Mouse (Mus musculus) hindbrain, embryonic 16.5 days (tissue): Measurements from ENCODE around the gene Dgki. TPM values are rescaled to one million over a fixed set of nuclear protein-coding genes. Genes with fewer than 3 reads are reported as not detected.

Experiments
- ATAC-seq: fragments of 200-750 bp; cut with Nextera tagmentation; 2 replicates; pipeline ENCODE4 v1.8.0; 2017; ENCODE audit warnings: moderate TSS enrichment, moderate library complexity
- H3K27ac ChIP-seq: fragments of 300-500 bp; sonication (generic); 2 replicates; pipeline ENCODE4 v1.5.1; 2014; ENCODE audit warnings: low read depth, mild to moderate bottlenecking, control low read depth, low read length, moderate library complexity
- H3K27me3 ChIP-seq: fragments of 300-500 bp; sonication (generic); replicated peaks from 2 replicates; pipeline ENCODE4 v1.6.1; 2014; ENCODE audit warnings: low read length; ENCODE audit not compliant: control insufficient read depth, insufficient read depth
- H3K36me3 ChIP-seq: fragments of 300-500 bp; sonication (generic); 2 replicates; pipeline ENCODE4 v1.6.1; 2014; ENCODE audit warnings: mild to moderate bottlenecking, low read length, moderate library complexity, mixed read lengths; ENCODE audit not compliant: control insufficient read depth, insufficient read depth
- H3K4me1 ChIP-seq: fragments of 300-500 bp; sonication (generic); 2 replicates; pipeline ENCODE4 v1.6.1; 2014; ENCODE audit warnings: low read depth, low read length; ENCODE audit not compliant: control insufficient read depth, insufficient read depth
- H3K4me2 ChIP-seq: fragments of 300-500 bp; sonication (generic); 2 replicates; pipeline ENCODE4 v1.6.1; 2014; ENCODE audit warnings: mild to moderate bottlenecking, low read length, control low read depth, moderate library complexity
- H3K4me3 ChIP-seq: fragments of 300-500 bp; sonication (generic); 2 replicates; pipeline ENCODE4 v1.5.1; 2014; ENCODE audit warnings: mild to moderate bottlenecking, low read length, control low read depth, moderate library complexity
- H3K9ac ChIP-seq: fragments of 300-500 bp; sonication (generic); 2 replicates; pipeline ENCODE4 v1.6.1; 2014; ENCODE audit warnings: low read depth, mild to moderate bottlenecking, control low read depth, low read length, moderate library complexity
- H3K9me3 ChIP-seq: fragments of 300-500 bp; sonication (generic); 2 replicates; pipeline ENCODE4 v1.6.1; 2014; ENCODE audit warnings: mild to moderate bottlenecking, low read length, moderate library complexity; ENCODE audit not compliant: control insufficient read depth
- WGBS: fragments of 180-500 bp; shearing (Covaris S2); extraction: QIAGEN DNeasy Blood & Tissue Kit; methylation state at CpG from one replicate; pipeline ENCODE4 v1.1.7; 2014; 5-methylcytosine and 5-hydroxymethylcytosine counted together
- polyA plus RNA-seq: library from polyadenylated mRNA; unstranded; fragments of >200 nt; fragmentation: Nextera tagmentation; extraction: Ambion mirVana; gene quantifications from 2 replicates; pipeline ENCODE4 v1.2.1, GENCODE M21; 2015

Dgki gene
- polyA plus RNA-seq, 1 experiment from 2014 or later: 6.0 TPM

DNA sequence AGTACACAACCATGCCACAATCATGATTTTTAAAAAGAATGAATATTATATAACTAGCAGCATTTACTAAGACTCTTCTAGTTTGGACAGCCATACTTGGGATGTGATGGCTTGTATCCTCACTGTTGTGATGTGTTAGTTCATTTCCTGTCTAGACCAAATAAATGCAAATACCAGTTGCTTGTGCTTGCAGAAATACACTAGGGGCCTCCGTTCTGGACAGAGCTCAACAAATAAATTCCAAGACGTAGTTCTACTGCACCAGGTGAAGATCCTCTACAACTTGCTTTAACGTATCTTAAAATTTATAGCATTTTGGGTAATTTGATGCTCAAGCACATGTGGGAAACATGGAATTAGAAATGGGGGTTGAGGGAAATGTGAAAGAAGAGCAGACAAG, 239.9 kb downstream of the Dgki start:
- Histone ChIP-seq H3K36me3 (no peaks in the 10 kb centered on the region), H3K27ac (no peak overlapping the region), H3K9me3 (no peaks in the 10 kb centered on the region), H3K4me2 (no peak overlapping the region), H3K9ac (no peak overlapping the region), H3K27me3 (no peaks in the 10 kb centered on the region), H3K4me3 (no peak overlapping the region), H3K4me1 (no peaks in the 10 kb centered on the region)
- ATAC-seq: no peak
- WGBS: 90% methylated on average over 3 of the region's 3 CpGs

DNA sequence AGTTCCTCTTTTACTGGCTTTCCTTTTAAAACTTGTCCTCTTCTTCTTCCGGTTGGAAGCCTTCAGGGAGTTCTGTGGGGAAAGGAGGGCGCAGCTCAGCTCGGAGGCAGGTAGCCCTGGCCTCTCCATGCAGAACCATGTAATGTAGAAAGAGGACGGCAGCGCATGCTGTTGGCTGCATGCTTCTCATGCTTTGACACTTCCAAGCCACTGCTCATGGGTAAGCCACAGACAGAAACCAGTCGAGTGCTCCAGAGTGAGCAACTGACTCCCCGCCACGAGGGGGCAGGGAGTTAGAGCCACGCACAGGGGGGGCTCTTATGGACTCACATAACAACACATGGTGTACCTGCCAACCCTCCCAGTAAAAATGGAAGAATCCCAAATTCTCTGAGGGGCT, 242.0 kb downstream of the Dgki start:
- 90% methylated on average over 9 of the region's 9 CpGs for WGBS
- no peak for ATAC-seq

DNA sequence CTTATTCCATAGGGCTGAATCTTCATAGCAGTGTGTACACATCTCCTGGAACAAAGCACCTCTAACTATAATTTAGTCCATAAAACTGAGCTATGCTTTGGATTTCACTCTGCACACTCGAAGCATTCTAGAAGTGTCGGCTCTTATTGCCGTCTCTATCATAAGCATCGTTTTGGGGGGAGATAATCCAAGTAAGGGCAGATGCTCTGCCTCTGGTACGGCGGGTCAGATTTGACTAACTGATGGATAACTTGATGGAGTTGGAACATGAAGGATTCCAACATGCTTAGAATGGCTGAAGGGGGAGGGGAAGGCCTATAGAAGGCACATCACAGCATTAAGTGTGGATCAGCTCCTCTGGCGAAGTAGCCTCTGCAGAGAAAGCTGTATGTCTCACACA, 242.4 kb downstream of the Dgki start:
- H3K9ac ChIP-seq: no peak overlapping the region
- no peak overlapping the region for H3K4me2 ChIP-seq
- no peaks in the 10 kb centered on the region; the same call in 1 of the 2 replicates for H3K4me1 ChIP-seq
- no peaks in the 10 kb centered on the region for H3K36me3 ChIP-seq
- H3K9me3 ChIP-seq: no peaks in the 10 kb centered on the region
- H3K4me3 ChIP-seq: no peak overlapping the region
- H3K27ac ChIP-seq: no peak overlapping the region
- no peak for ATAC-seq
- WGBS: 94% methylated on average over 7 of the region's 7 CpGs
- no peaks in the 10 kb centered on the region for H3K27me3 ChIP-seq

More for the DNA sequence above, 242.0 kb downstream of the Dgki start:
- Histone ChIP-seq H3K27me3 (no peaks in the 10 kb centered on the region), H3K4me2 (no peak overlapping the region), H3K4me1 (no peaks in the 10 kb centered on the region; the same call in 1 of the 2 replicates), H3K4me3 (no peak overlapping the region), H3K27ac (no peak overlapping the region), H3K36me3 (no peaks in the 10 kb centered on the region), H3K9me3 (no peaks in the 10 kb centered on the region), H3K9ac (no peak overlapping the region)

DNA sequence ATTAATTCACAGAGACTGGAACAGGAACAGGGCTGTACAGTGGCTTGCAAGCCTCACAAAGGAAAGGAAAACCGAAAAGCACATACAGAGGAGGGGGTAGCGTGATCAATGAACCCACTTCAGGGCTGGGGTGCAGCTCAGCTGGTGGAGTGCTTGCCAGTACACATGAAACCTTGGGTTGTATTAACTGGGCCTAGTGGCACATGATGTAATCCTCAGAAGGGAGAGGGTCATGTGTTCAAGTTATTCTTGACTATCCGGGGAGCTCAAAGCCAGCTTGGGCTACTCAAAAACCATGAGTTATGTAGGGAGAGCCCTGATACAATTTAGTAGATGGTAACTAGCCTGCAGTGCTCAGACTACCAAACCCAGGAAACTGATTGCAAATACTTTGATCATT, 244.3 kb downstream of the Dgki start:
- no peaks in the 10 kb centered on the region for H3K27me3 ChIP-seq
- H3K9me3 ChIP-seq: no peaks in the 10 kb centered on the region
- WGBS: 86% methylated on average over 3 of the region's 3 CpGs
- H3K36me3 ChIP-seq: no peaks in the 10 kb centered on the region
- H3K4me3 ChIP-seq: no peak overlapping the region
- ATAC-seq: 0 out of 2 replicates have a peak, but pooled peaks have one; percentile 14
- no peak overlapping the region for H3K27ac ChIP-seq
- peaks cover 3% of the 10 kb centered on the region for H3K4me1 ChIP-seq
- no peak overlapping the region for H3K9ac ChIP-seq
- no peak overlapping the region for H3K4me2 ChIP-seq

DNA sequence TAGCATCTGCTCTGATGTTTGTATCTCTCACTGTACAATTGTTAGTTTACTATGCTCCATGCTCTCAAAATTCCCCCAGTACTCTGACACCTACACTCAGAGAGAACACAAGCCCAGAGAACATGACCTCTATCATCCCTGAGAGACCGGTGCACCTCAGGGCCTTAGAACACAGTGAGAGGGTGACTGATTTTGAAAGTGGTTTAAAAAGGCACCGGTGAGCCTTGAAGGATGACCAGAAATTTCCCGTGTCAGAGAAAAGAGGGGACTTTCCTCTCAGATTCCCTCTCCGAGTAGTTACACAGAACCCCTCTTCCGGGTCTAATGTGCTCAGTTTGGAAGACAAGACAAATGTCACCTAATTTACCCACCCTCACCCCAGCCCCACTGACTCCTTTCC, 244.9 kb downstream of the Dgki start:
- no peak overlapping the region for H3K4me3 ChIP-seq
- no peaks in the 10 kb centered on the region for H3K27me3 ChIP-seq
- no peaks in the 10 kb centered on the region for H3K36me3 ChIP-seq
- WGBS: 87% methylated on average over 5 of the region's 5 CpGs
- no peaks in the 10 kb centered on the region for H3K9me3 ChIP-seq
- H3K9ac ChIP-seq: no peak overlapping the region
- no peak overlapping the region for H3K27ac ChIP-seq
- no peak for ATAC-seq
- H3K4me2 ChIP-seq: no peak overlapping the region
- peaks cover 3% of the 10 kb centered on the region for H3K4me1 ChIP-seq

DNA sequence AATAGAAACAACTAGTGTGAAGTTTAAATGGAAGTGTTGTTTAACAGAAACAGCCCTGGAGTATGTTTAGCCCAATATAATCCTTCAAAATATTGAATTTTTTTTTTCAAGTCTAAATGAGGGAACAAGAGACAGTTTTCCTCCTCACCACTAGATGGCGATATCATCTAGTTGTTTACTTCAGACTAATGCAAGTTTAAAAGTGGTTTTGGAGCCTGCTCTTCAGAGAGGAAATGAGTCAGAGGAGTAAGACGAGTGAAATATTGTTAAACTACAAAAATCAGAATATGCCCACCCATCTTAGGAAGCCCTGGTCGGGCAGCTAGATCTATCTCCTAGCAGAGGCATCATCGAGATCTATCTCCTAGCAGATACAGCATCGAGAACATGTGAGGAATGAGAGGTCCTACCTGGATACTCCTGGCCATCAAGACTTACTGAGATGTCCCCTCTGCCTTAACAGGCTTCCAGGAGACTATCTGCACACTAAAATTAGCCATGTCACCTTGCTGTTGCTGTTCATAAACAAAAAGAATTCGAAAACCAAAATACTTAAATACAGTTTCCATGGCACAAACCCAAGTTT, 245.5 kb downstream of the Dgki start:
- H3K9ac ChIP-seq: no peak overlapping the region
- peaks cover 3% of the 10 kb centered on the region for H3K4me1 ChIP-seq
- WGBS: 50% methylated on average over 6 of the region's 6 CpGs
- H3K36me3 ChIP-seq: no peaks in the 10 kb centered on the region
- H3K9me3 ChIP-seq: no peaks in the 10 kb centered on the region
- peak; percentile 57; the same call in 1 of the 2 replicates for ATAC-seq
- no peak overlapping the region for H3K4me3 ChIP-seq
- H3K4me2 ChIP-seq: no peak overlapping the region
- H3K27me3 ChIP-seq: no peaks in the 10 kb centered on the region
- no peak overlapping the region for H3K27ac ChIP-seq

DNA sequence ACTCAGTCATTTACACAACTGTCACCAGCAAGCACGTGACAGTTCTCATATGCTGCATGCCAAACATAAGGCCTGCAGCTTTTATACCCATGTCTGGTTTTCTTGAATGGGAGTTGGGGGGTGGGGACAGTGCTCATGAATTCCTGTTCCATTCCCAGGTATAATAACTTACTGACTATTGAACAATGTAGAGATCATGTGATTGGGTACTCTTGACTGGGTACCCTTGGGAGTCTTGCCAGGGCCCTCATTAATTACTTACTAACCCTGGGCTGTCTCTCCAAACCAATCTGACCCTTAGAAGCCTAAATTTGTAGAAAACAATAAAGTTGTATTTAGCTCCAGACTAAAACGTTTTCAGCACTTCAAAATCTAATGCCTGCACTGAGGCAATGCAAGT, 246.6 kb downstream of the Dgki start:
- 66% methylated on average over 2 of the region's 2 CpGs for WGBS

DNA sequence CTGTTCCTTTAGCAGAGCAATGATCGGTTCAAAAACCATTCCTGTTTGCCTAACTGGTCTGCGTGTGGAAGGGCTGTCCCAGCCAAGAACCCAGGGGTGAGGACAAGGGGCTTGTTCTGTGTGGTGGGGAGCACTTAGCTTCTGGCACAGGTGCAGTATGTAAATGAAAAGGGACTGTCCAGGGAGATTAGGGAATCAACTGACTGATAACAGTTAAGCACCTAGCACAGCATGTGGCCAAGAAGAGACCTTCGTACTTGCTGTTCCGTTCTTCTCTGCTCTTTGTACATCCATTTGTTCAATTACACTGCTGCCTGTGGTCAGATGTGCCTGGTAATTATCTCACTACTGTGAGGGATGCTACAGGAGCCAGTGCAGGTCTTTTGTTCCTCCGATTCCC, 248.3 kb downstream of the Dgki start:
- ATAC-seq: no peak
- Histone ChIP-seq H3K27ac (no peak overlapping the region), H3K9me3 (no peaks in the 10 kb centered on the region), H3K9ac (no peak overlapping the region), H3K4me3 (no peak overlapping the region), H3K36me3 (no peaks in the 10 kb centered on the region), H3K4me2 (no peak overlapping the region), H3K27me3 (no peaks in the 10 kb centered on the region), H3K4me1 (peaks cover 3% of the 10 kb centered on the region)
- WGBS: 45% methylated on average over 5 of the region's 5 CpGs

More for the DNA sequence above, 246.6 kb downstream of the Dgki start:
- Histone ChIP-seq H3K36me3 (no peaks in the 10 kb centered on the region), H3K27ac (no peak overlapping the region), H3K4me2 (no peak overlapping the region), H3K4me1 (peaks cover 3% of the 10 kb centered on the region), H3K9ac (no peak overlapping the region), H3K4me3 (no peak overlapping the region), H3K27me3 (no peaks in the 10 kb centered on the region), H3K9me3 (no peaks in the 10 kb centered on the region)
- no peak for ATAC-seq

DNA sequence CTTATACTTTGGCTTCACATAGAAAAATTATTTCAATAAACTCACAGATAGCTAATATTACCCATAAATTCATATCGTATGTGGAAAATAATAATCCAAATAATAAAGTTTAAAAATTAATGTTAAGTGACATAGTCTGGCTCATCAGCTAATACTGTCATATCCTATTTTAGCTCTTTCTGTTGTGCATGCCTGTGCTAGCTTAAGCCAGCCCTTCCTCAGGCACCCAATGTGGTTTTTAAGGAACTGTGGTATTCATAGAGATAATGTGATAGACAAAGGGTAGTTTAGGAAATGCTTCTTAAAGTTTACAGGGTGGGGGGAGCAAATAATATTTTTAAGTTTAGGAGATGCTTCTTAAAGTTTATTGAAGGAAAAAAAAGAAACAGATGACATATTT, 248.8 kb downstream of the Dgki start:
- H3K9ac ChIP-seq: no peak overlapping the region
- peaks cover 3% of the 10 kb centered on the region for H3K4me1 ChIP-seq
- H3K4me3 ChIP-seq: no peak overlapping the region
- H3K9me3 ChIP-seq: no peaks in the 10 kb centered on the region
- ATAC-seq: no peak
- no peak overlapping the region for H3K4me2 ChIP-seq
- WGBS: 93% methylated on average over 1 of the region's 1 CpGs
- no peaks in the 10 kb centered on the region for H3K36me3 ChIP-seq
- H3K27ac ChIP-seq: no peak overlapping the region
- H3K27me3 ChIP-seq: no peaks in the 10 kb centered on the region
